Mouse (Mus musculus): ENCODE measurements around the gene Cyth2. TPM values are rescaled to one million over a fixed set of nuclear protein-coding genes. Genes with fewer than 3 reads are reported as not detected.

Cyth2 gene
- polyA plus RNA-seq, 1 experiment from 2014 or later: 126 TPM

GRCm38 (mm10) chr7:45779081-45779641 lies 35.2 kb downstream of the Cyth2 start:
- no peaks in the 10 kb centered on the region for H3K9me3 ChIP-seq (ENCODE audit: low read length)
- H3K27ac ChIP-seq (ENCODE audit: low read length): no peak overlapping the region
- H3K4me3 ChIP-seq (ENCODE audit: low read length): peak overlapping the region; percentile 4; the same call in 1 of the 2 replicates
- no peak overlapping the region; the same call in 1 of the 2 replicates for H3K9ac ChIP-seq (replicated peaks; ENCODE audit: low read length)
- H3K4me1 ChIP-seq (ENCODE audit: insufficient read depth, low read length): peaks cover 11% of the 10 kb centered on the region
- H3K36me3 ChIP-seq (ENCODE audit: insufficient read depth, low read length): no peaks in the 10 kb centered on the region
- no peaks in the 10 kb centered on the region for H3K27me3 ChIP-seq (ENCODE audit: insufficient read depth, low read length)
- ATAC-seq (ENCODE audit: low FRiP score, low TSS enrichment): peak; percentile 39; the same call in 1 of the 2 replicates
- H3K4me2 ChIP-seq (replicated peaks; ENCODE audit: low read depth, low read length): peak overlapping the region; percentile 42
- WGBS: 17% methylated on average over 22 of the region's 22 CpGs

DNA sequence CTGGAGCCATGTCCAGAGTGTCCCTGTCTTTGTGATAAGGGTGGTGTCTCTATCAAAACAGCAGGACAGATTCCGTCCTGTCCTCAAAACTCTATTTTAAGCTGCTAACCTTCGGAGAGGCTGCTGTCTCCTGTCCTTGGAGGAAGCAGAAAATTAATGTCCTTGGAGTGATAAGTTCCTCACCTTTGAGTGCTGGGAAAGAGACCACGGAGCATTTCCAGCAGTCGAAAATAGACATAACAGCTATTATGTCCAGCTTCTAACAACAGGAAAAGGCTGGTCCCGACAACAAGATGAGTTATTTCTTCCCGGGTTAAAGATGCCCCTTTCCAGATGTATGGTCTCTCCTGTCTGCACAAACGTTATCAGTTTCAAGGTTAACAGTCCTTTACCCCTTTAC lies 39.1 kb downstream of the Cyth2 start:
- H3K27ac ChIP-seq (ENCODE audit: low read length): no peak overlapping the region
- no peaks in the 10 kb centered on the region for H3K9me3 ChIP-seq (ENCODE audit: low read length)
- H3K4me1 ChIP-seq (ENCODE audit: insufficient read depth, low read length): peaks cover 7% of the 10 kb centered on the region
- no peak overlapping the region for H3K4me2 ChIP-seq (replicated peaks; ENCODE audit: low read depth, low read length)
- no peaks in the 10 kb centered on the region for H3K27me3 ChIP-seq (ENCODE audit: insufficient read depth, low read length)
- H3K4me3 ChIP-seq (ENCODE audit: low read length): no peak overlapping the region
- WGBS: 56% methylated on average over 7 of the region's 7 CpGs
- H3K9ac ChIP-seq (replicated peaks; ENCODE audit: low read length): no peak overlapping the region
- ATAC-seq (ENCODE audit: low FRiP score, low TSS enrichment): no peak
- no peaks in the 10 kb centered on the region for H3K36me3 ChIP-seq (ENCODE audit: insufficient read depth, low read length)

DNA sequence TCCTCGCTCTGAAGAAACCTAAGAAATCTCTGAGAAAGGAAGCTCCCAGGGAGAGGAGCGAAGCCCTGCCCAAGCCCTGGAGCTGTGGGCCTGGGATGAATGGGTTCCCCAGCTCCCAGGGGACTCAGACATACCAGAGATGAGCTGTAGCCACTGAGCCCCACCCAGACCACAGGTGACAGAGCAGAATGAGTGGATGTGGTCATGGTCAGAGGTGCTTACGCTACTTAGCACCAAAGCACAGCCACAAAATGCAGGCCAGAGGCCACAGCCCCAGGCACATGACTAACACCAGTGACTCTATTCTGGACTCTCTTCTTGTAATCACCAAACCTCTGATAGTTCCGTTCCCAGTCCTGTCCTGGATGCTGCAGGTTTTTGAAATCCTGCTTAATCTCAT lies 43.3 kb downstream of the Cyth2 start:
- Histone ChIP-seq H3K4me2 (replicated peaks; ENCODE audit: low read depth, low read length) (no peak overlapping the region), H3K36me3 (ENCODE audit: insufficient read depth, low read length) (no peaks in the 10 kb centered on the region), H3K9ac (replicated peaks; ENCODE audit: low read length) (no peak overlapping the region), H3K4me1 (ENCODE audit: insufficient read depth, low read length) (no peaks in the 10 kb centered on the region), H3K27ac (ENCODE audit: low read length) (no peak overlapping the region), H3K27me3 (ENCODE audit: insufficient read depth, low read length) (no peaks in the 10 kb centered on the region), H3K4me3 (ENCODE audit: low read length) (no peak overlapping the region), H3K9me3 (ENCODE audit: low read length) (no peaks in the 10 kb centered on the region)
- no peak for ATAC-seq (ENCODE audit: low FRiP score, low TSS enrichment)
- 71% methylated on average over 4 of the region's 4 CpGs for WGBS

- Histone ChIP-seq H3K9ac (replicated peaks; ENCODE audit: low read length) (no peak overlapping the region), H3K9me3 (ENCODE audit: low read length) (no peaks in the 10 kb centered on the region), H3K27ac (ENCODE audit: low read length) (no peak overlapping the region), H3K4me2 (replicated peaks; ENCODE audit: low read depth, low read length) (no peak overlapping the region), H3K4me1 (ENCODE audit: insufficient read depth, low read length) (no peaks in the 10 kb centered on the region), H3K27me3 (ENCODE audit: insufficient read depth, low read length) (no peaks in the 10 kb centered on the region), H3K36me3 (ENCODE audit: insufficient read depth, low read length) (no peaks in the 10 kb centered on the region), H3K4me3 (ENCODE audit: low read length) (no peak overlapping the region)
- WGBS: 59% methylated on average over 8 of the region's 8 CpGs
- peak; percentile 57; the same call in 1 of the 2 replicates for ATAC-seq (ENCODE audit: low FRiP score, low TSS enrichment)
Measured at GRCm38 (mm10) chr7:45770427-45771082, 43.8 kb downstream of the Cyth2 start.

GRCm38 (mm10) chr7:45767500-45767899 lies 46.9 kb downstream of the Cyth2 start:
- no peak for ATAC-seq (ENCODE audit: low FRiP score, low TSS enrichment)
- Histone ChIP-seq H3K36me3 (ENCODE audit: insufficient read depth, low read length) (no peaks in the 10 kb centered on the region), H3K4me1 (ENCODE audit: insufficient read depth, low read length) (no peaks in the 10 kb centered on the region), H3K9ac (replicated peaks; ENCODE audit: low read length) (no peak overlapping the region), H3K27ac (ENCODE audit: low read length) (no peak overlapping the region), H3K27me3 (ENCODE audit: insufficient read depth, low read length) (no peaks in the 10 kb centered on the region), H3K9me3 (ENCODE audit: low read length) (no peaks in the 10 kb centered on the region), H3K4me3 (ENCODE audit: low read length) (no peak overlapping the region), H3K4me2 (replicated peaks; ENCODE audit: low read depth, low read length) (no peak overlapping the region)
- WGBS: 97% methylated on average over 6 of the region's 6 CpGs

DNA sequence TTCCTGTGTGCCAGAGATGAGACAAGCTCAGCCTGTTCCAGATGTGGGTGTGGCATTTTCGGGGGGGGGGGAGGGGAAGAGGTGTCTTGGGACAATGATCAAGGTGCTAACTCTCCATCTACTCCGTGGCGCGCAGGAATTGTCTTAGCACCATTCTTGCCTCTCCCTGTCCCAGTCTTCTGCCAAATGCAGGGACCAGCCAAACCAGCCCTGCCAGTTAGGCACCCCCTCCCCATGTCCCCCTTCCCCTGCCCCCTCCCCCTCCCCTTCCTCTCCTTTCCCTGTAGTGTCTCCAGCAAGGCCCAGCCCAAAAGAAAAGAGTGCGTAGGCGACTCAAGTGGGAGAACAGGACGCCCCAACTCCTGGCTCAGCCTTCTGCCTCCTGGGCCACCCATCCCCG lies 47.6 kb downstream of the Cyth2 start:
- H3K36me3 ChIP-seq (ENCODE audit: insufficient read depth, low read length): no peaks in the 10 kb centered on the region
- ATAC-seq (ENCODE audit: low FRiP score, low TSS enrichment): 0 out of 2 replicates have a peak, but pooled peaks have one; percentile 12

GRCm38 (mm10) chr7:45765995-45766394 lies 48.4 kb downstream of the Cyth2 start:
- no peak overlapping the region for H3K9ac ChIP-seq (replicated peaks; ENCODE audit: low read length)
- 51% methylated on average over 8 of the region's 8 CpGs for WGBS
- no peak for ATAC-seq (ENCODE audit: low FRiP score, low TSS enrichment)
- H3K27me3 ChIP-seq (ENCODE audit: insufficient read depth, low read length): no peaks in the 10 kb centered on the region
- H3K4me1 ChIP-seq (ENCODE audit: insufficient read depth, low read length): no peaks in the 10 kb centered on the region
- no peak overlapping the region for H3K4me2 ChIP-seq (replicated peaks; ENCODE audit: low read depth, low read length)
- H3K9me3 ChIP-seq (ENCODE audit: low read length): no peaks in the 10 kb centered on the region
- H3K4me3 ChIP-seq (ENCODE audit: low read length): no peak overlapping the region
- H3K36me3 ChIP-seq (ENCODE audit: insufficient read depth, low read length): no peaks in the 10 kb centered on the region
- H3K27ac ChIP-seq (ENCODE audit: low read length): no peak overlapping the region

More for the DNA sequence above, 47.6 kb downstream of the Cyth2 start:
- Histone ChIP-seq H3K4me1 (ENCODE audit: insufficient read depth, low read length) (no peaks in the 10 kb centered on the region), H3K4me3 (ENCODE audit: low read length) (no peak overlapping the region), H3K4me2 (replicated peaks; ENCODE audit: low read depth, low read length) (no peak overlapping the region), H3K27me3 (ENCODE audit: insufficient read depth, low read length) (no peaks in the 10 kb centered on the region), H3K9ac (replicated peaks; ENCODE audit: low read length) (no peak overlapping the region), H3K9me3 (ENCODE audit: low read length) (no peaks in the 10 kb centered on the region), H3K27ac (ENCODE audit: low read length) (no peak overlapping the region)
- WGBS: 43% methylated on average over 6 of the region's 8 CpGs

DNA sequence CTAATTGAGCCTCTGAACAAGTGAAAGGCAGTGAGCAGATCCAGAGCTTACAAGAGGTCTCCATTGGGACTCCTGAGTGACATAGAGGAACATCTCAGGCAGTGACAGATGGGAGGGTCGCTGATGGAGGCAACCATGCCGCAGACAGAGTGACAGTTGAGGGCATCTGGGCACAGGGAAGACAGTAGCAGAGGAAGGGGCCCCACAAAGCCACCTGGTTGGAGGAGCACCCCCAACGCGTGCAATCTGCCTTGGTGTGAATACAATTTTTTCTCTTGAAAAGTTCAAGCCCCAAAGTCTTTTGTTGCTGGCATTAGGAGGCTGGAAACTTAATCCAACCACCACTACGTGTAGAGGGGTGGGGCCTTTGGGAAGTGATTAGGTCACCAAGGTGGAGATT lies 54.2 kb downstream of the Cyth2 start:
- Histone ChIP-seq H3K36me3 (ENCODE audit: insufficient read depth, low read length) (no peaks in the 10 kb centered on the region), H3K27me3 (ENCODE audit: insufficient read depth, low read length) (peaks cover 21% of the 10 kb centered on the region), H3K4me3 (ENCODE audit: low read length) (no peak overlapping the region), H3K9ac (replicated peaks; ENCODE audit: low read length) (no peak overlapping the region), H3K9me3 (ENCODE audit: low read length) (no peaks in the 10 kb centered on the region), H3K27ac (ENCODE audit: low read length) (no peak overlapping the region), H3K4me2 (replicated peaks; ENCODE audit: low read depth, low read length) (no peak overlapping the region), H3K4me1 (ENCODE audit: insufficient read depth, low read length) (peaks cover 5% of the 10 kb centered on the region; the same call in 1 of the 2 replicates)
- WGBS: 65% methylated on average over 5 of the region's 5 CpGs
- 0 out of 2 replicates have a peak, but pooled peaks have one; percentile 9 for ATAC-seq (ENCODE audit: low FRiP score, low TSS enrichment)

GRCm38 (mm10) chr7:45759400-45759799 lies 55.0 kb downstream of the Cyth2 start:
- Histone ChIP-seq H3K4me1 (ENCODE audit: insufficient read depth, low read length) (peaks cover 5% of the 10 kb centered on the region; the same call in 1 of the 2 replicates), H3K9ac (replicated peaks; ENCODE audit: low read length) (peak overlapping the region; percentile 54), H3K9me3 (ENCODE audit: low read length) (no peaks in the 10 kb centered on the region), H3K36me3 (ENCODE audit: insufficient read depth, low read length) (no peaks in the 10 kb centered on the region), H3K27ac (ENCODE audit: low read length) (no peak overlapping the region), H3K4me2 (replicated peaks; ENCODE audit: low read depth, low read length) (peak overlapping the region; percentile 53), H3K27me3 (ENCODE audit: insufficient read depth, low read length) (peaks cover 21% of the 10 kb centered on the region), H3K4me3 (ENCODE audit: low read length) (peak overlapping the region; percentile 30)
- 3% methylated on average over 27 of the region's 27 CpGs for WGBS
- ATAC-seq (ENCODE audit: low FRiP score, low TSS enrichment): peak; percentile 92

All from kidney, embryonic 16.5 days (tissue).